Mouse (Mus musculus) liver, embryonic 16.5 days (tissue): ENCODE measurements around the gene Htr5b. TPM values are rescaled to one million over a fixed set of nuclear protein-coding genes. Genes with fewer than 3 reads are reported as not detected.

Experiments used
- ATAC-seq: fragments of 200-750 bp; cut with Nextera tagmentation; 2 replicates; pipeline ENCODE4 v1.8.0; 2017; ENCODE audit warnings: low read depth, mild to moderate bottlenecking, moderate number of reproducible peaks, moderate library complexity
- H3K27ac ChIP-seq: fragments of 300-500 bp; sonication (generic); 2 replicates; pipeline ENCODE4 v1.5.1; 2014; ENCODE audit warnings: mild to moderate bottlenecking, low read length
- H3K27me3 ChIP-seq: fragments of 300-500 bp; sonication (generic); 2 replicates; pipeline ENCODE4 v1.6.1; 2014; ENCODE audit warnings: low read depth, low read length, mixed read lengths; ENCODE audit not compliant: control insufficient read depth, insufficient read depth
- H3K36me3 ChIP-seq: fragments of 300-500 bp; sonication (generic); 2 replicates; pipeline ENCODE4 v1.6.1; 2014; ENCODE audit warnings: mild to moderate bottlenecking; ENCODE audit not compliant: control insufficient read depth, insufficient read depth
- H3K4me1 ChIP-seq: fragments of 300-500 bp; sonication (generic); 2 replicates; pipeline ENCODE4 v1.6.1; 2014; ENCODE audit warnings: low read depth, low read length, mixed read lengths; ENCODE audit not compliant: control insufficient read depth
- H3K4me2 ChIP-seq: fragments of 300-500 bp; sonication (generic); 2 replicates; pipeline ENCODE4 v1.6.1; 2014; ENCODE audit warnings: low read depth, low read length, mixed read lengths
- H3K4me3 ChIP-seq: fragments of 300-500 bp; sonication (generic); 2 replicates; pipeline ENCODE4 v1.5.1; 2014; ENCODE audit warnings: low read depth, mild to moderate bottlenecking, low read length
- H3K9ac ChIP-seq: fragments of 300-500 bp; sonication (generic); 2 replicates; pipeline ENCODE4 v1.6.1; 2014; ENCODE audit warnings: low read depth, low read length
- H3K9me3 ChIP-seq: fragments of 300-500 bp; sonication (generic); replicated peaks from 2 replicates; pipeline ENCODE4 v1.6.1; 2016; ENCODE audit warnings: low read length; ENCODE audit not compliant: control insufficient read depth
- WGBS: fragments of 180-500 bp; shearing (Covaris S2); extraction: QIAGEN DNeasy Blood & Tissue Kit; methylation state at CpG from one replicate; pipeline ENCODE4 v1.1.7; 2014; ENCODE audit not compliant: insufficient replicate concordance; 5-methylcytosine and 5-hydroxymethylcytosine counted together
- polyA plus RNA-seq: library from polyadenylated mRNA; unstranded; fragments of >200 nt; fragmentation: Nextera tagmentation; extraction: Ambion mirVana; gene quantifications from 2 replicates; pipeline ENCODE4 v1.2.1, GENCODE M21; 2015

Htr5b gene
- polyA plus RNA-seq, 1 experiment from 2014 or later: not detected

- Histone ChIP-seq H3K9me3 (no peaks in the 10 kb centered on the region), H3K27ac (no peak overlapping the region), H3K4me2 (no peak overlapping the region), H3K4me3 (no peak overlapping the region), H3K27me3 (no peaks in the 10 kb centered on the region), H3K36me3 (no peaks in the 10 kb centered on the region; the same call in 1 of the 2 replicates), H3K4me1 (no peaks in the 10 kb centered on the region), H3K9ac (no peak overlapping the region)
- WGBS: 53% methylated on average over 5 of the region's 5 CpGs
- no peak for ATAC-seq
Measured at GRCm38 (mm10) chr1:121471503-121471902, 56.8 kb downstream of the Htr5b start.

GRCm38 (mm10) chr1:121468271-121468670, 60.0 kb downstream of the Htr5b start:
- Histone ChIP-seq H3K27ac (no peak overlapping the region), H3K27me3 (no peaks in the 10 kb centered on the region), H3K4me2 (no peak overlapping the region), H3K4me1 (no peaks in the 10 kb centered on the region), H3K9ac (no peak overlapping the region), H3K4me3 (no peak overlapping the region), H3K9me3 (no peaks in the 10 kb centered on the region), H3K36me3 (no peaks in the 10 kb centered on the region; the same call in 1 of the 2 replicates)
- WGBS: 67% methylated on average over 2 of the region's 2 CpGs
- ATAC-seq: no peak

- no peak overlapping the region for H3K4me2 ChIP-seq
- H3K27ac ChIP-seq: no peak overlapping the region
- H3K9ac ChIP-seq: no peak overlapping the region
- 72% methylated on average over 3 of the region's 3 CpGs for WGBS
- H3K4me3 ChIP-seq: no peak overlapping the region
- H3K9me3 ChIP-seq: no peaks in the 10 kb centered on the region
- no peak for ATAC-seq
- H3K27me3 ChIP-seq: no peaks in the 10 kb centered on the region
- no peaks in the 10 kb centered on the region for H3K4me1 ChIP-seq
- H3K36me3 ChIP-seq: no peaks in the 10 kb centered on the region; the same call in 1 of the 2 replicates
Measured at GRCm38 (mm10) chr1:121466276-121466675, 62.0 kb downstream of the Htr5b start.

- Histone ChIP-seq H3K36me3 (no peaks in the 10 kb centered on the region), H3K27ac (no peak overlapping the region), H3K9me3 (no peaks in the 10 kb centered on the region), H3K4me2 (no peak overlapping the region), H3K9ac (no peak overlapping the region), H3K27me3 (no peaks in the 10 kb centered on the region), H3K4me1 (no peaks in the 10 kb centered on the region), H3K4me3 (no peak overlapping the region)
- WGBS: 66% methylated on average over 7 of the region's 7 CpGs
- ATAC-seq: no peak
Measured at GRCm38 (mm10) chr1:121463806-121464205, 64.5 kb downstream of the Htr5b start.

- ATAC-seq: no peak
- Histone ChIP-seq H3K4me2 (no peak overlapping the region), H3K9me3 (no peaks in the 10 kb centered on the region), H3K9ac (no peak overlapping the region), H3K27ac (no peak overlapping the region), H3K36me3 (no peaks in the 10 kb centered on the region), H3K27me3 (no peaks in the 10 kb centered on the region), H3K4me1 (no peaks in the 10 kb centered on the region), H3K4me3 (no peak overlapping the region)
- 56% methylated on average over 1 of the region's 1 CpGs for WGBS
Measured at GRCm38 (mm10) chr1:121462643-121463042, 65.6 kb downstream of the Htr5b start.

- 59% methylated on average over 7 of the region's 7 CpGs for WGBS
- H3K27ac ChIP-seq: no peak overlapping the region
Measured at GRCm38 (mm10) chr1:121461895-121462294, 66.4 kb downstream of the Htr5b start.

GRCm38 (mm10) chr1:121460077-121460476, 68.2 kb downstream of the Htr5b start:
- no peaks in the 10 kb centered on the region for H3K9me3 ChIP-seq
- 75% methylated on average over 6 of the region's 6 CpGs for WGBS
- no peak overlapping the region for H3K27ac ChIP-seq
- H3K36me3 ChIP-seq: no peaks in the 10 kb centered on the region
- no peak for ATAC-seq
- no peak overlapping the region for H3K9ac ChIP-seq
- H3K4me2 ChIP-seq: no peak overlapping the region
- no peaks in the 10 kb centered on the region for H3K27me3 ChIP-seq
- H3K4me3 ChIP-seq: no peak overlapping the region
- no peaks in the 10 kb centered on the region for H3K4me1 ChIP-seq

More at GRCm38 (mm10) chr1:121461895-121462294, 66.4 kb downstream of the Htr5b start:
- H3K36me3 ChIP-seq: no peaks in the 10 kb centered on the region
- ATAC-seq: no peak
- H3K9ac ChIP-seq: no peak overlapping the region
- H3K4me3 ChIP-seq: no peak overlapping the region
- no peak overlapping the region for H3K4me2 ChIP-seq
- H3K27me3 ChIP-seq: no peaks in the 10 kb centered on the region
- no peaks in the 10 kb centered on the region for H3K4me1 ChIP-seq
- H3K9me3 ChIP-seq: no peaks in the 10 kb centered on the region

Other genes with a start within 250 kb of the Htr5b start
- 7.9 and 10.5 TPM in 2 replicates for gene Insig2, start 195.9 kb downstream of the Htr5b start, polyA plus RNA-seq
- 2.8 and 3.6 TPM in 2 replicates for gene Ccdc93, start 97.4 kb downstream of the Htr5b start, polyA plus RNA-seq
- 20.8 and 22.7 TPM in 2 replicates for gene Ddx18, start 39.5 kb upstream of the Htr5b start, polyA plus RNA-seq